Comparison of ENCODE assay signal across 14 mouse cellular contexts in the genomic region with DNA sequence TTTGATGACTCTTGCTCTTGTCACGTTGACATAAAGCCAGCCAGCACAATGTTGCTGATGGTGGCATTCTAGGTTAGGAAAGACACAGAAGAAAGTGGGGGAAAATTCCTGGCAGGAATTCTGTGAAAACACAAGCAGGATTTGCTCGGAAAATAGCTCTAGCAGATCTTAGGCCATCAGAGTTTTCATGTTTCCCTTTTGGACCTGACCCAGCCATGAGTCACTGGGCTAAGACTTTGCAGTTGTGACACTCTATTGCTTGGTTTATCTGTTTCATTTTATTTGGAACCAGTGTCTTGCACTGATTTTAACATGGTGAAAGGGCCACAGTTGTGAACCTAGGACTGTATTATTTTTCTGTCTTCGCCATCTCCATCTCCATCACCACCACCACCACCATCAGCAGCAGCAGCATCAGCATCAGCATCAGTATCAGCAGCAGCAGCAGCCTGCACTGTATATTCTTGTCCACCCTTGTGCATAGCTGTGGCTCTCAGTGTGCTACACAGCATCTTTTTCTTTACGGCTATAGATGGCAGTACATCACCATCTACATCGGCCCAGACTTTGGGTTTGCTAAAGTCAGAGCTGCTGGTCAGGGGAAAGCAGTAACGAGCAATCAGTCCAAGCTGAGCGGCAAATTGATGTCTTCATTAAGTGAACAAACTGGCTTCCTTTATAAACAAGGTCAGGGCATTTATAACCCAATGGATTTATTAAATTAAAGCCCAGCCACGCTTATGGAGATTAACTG. TPM values are rescaled to one million over a fixed set of nuclear protein-coding genes. Genes with fewer than 3 reads are reported as not detected.
A peak's percentile ranks its signal among the peaks of the same experiment; 100 is the strongest.
DNase-seq lines count a peak whose midpoint lies in the region; ATAC-seq lines count a peak whose summit lies in the region.
"Had no signal": no experiment of that assay in that cellular context is flagged by ENCODE, and none has a peak within 500 bp of the region (broad histone marks: within the 10 kb centered on the region; RNA-seq: fewer than 3 reads in every experiment).

No protein-coding gene starts in this region.

- no peaks in the 10 kb centered on the region for H3K27me3 ChIP-seq in neural tube, embryonic 13.5 days
- no peaks in the 10 kb centered on the region for H3K27me3 ChIP-seq in hindbrain, embryonic 16.5 days (replicated peaks; ENCODE audit: control insufficient read depth, insufficient read depth, low read length)
- H3K27me3 ChIP-seq: midbrain, embryonic 12.5 days had no signal

- H3K9me3 ChIP-seq in neural tube, embryonic 13.5 days: no peaks in the 10 kb centered on the region
- H3K9me3 ChIP-seq in hindbrain, embryonic 16.5 days (ENCODE audit: control insufficient read depth, low read length): no peaks in the 10 kb centered on the region
- H3K9me3 ChIP-seq: embryonic facial prominence, embryonic 10.5 days had no signal

- WGBS in neural tube, embryonic 13.5 days: 66% methylated on average over 8 of the region's 8 CpGs
- 68% methylated on average over 8 of the region's 8 CpGs for WGBS in hindbrain, embryonic 16.5 days

- H3K27ac ChIP-seq in neural tube, embryonic 13.5 days (replicated peaks): no peak overlapping the region
- H3K27ac ChIP-seq in hindbrain, embryonic 16.5 days (ENCODE audit: low read depth, low read length): no peak overlapping the region
- H3K27ac ChIP-seq: embryonic facial prominence, embryonic 10.5 days; midbrain, embryonic 12.5 days had no signal

- H3K36me3 ChIP-seq in neural tube, embryonic 13.5 days: no peaks in the 10 kb centered on the region
- H3K36me3 ChIP-seq in hindbrain, embryonic 16.5 days (ENCODE audit: control insufficient read depth, insufficient read depth, low read length): no peaks in the 10 kb centered on the region
- H3K36me3 ChIP-seq: embryonic facial prominence, embryonic 10.5 days; midbrain, embryonic 12.5 days had no signal

- no peaks in the 10 kb centered on the region for H3K4me1 ChIP-seq in neural tube, embryonic 13.5 days (replicated peaks)
- H3K4me1 ChIP-seq in hindbrain, embryonic 16.5 days (ENCODE audit: control insufficient read depth, insufficient read depth, low read depth, low read length): no peaks in the 10 kb centered on the region
- H3K4me1 ChIP-seq: midbrain, embryonic 12.5 days had no signal

- no peak for DNase-seq in frontal cortex, postnatal 14 days (ENCODE audit: low spot score in 2 of 2)
- DNase-seq in neural tube, embryonic 10.5 days (ENCODE audit: extremely low spot score, low spot score): no peak
- peak; percentile 41 for DNase-seq in retina, postnatal 1 day
- no peak for DNase-seq in thymus, postnatal 0 days (ENCODE audit: low spot score)
- DNase-seq in left cerebral cortex, adult 8-10 months (ENCODE audit: low spot score in 2 of 2): no peak
- DNase-seq: cerebellum, adult 9-11 months; kidney, adult 8-10 months; lung, adult 18-20 months; right cerebral cortex, postnatal 4 days had no signal

- H3K9ac ChIP-seq in neural tube, embryonic 13.5 days: no peak overlapping the region
- H3K9ac ChIP-seq in hindbrain, embryonic 16.5 days (ENCODE audit: low read depth, low read length): no peak overlapping the region
- H3K9ac ChIP-seq: midbrain, embryonic 12.5 days had no signal

- peak; percentile 57; the same call in 1 of the 2 replicates for ATAC-seq in frontal cortex, adult (ENCODE audit: low TSS enrichment)
- ATAC-seq in neural tube, embryonic 13.5 days (ENCODE audit: low read depth): peak; percentile 63; the same call in 1 of the 2 replicates
- ATAC-seq in hindbrain, embryonic 16.5 days: peak; percentile 84

- H3K4me3 ChIP-seq in neural tube, embryonic 13.5 days: no peak overlapping the region
- H3K4me3 ChIP-seq in hindbrain, embryonic 16.5 days (ENCODE audit: low read length): no peak overlapping the region
- H3K4me3 ChIP-seq: embryonic facial prominence, embryonic 10.5 days; midbrain, embryonic 12.5 days had no signal

- no peak overlapping the region for H3K4me2 ChIP-seq in neural tube, embryonic 13.5 days
- H3K4me2 ChIP-seq in hindbrain, embryonic 16.5 days (ENCODE audit: low read length): no peak overlapping the region
- H3K4me2 ChIP-seq: midbrain, embryonic 12.5 days had no signal

RNA-seq across cellular contexts. Expression of gene Bach1, which starts 46.6 kb away (rescaled TPM):
- 19.6 and 25.1 TPM in 2 replicates for polyA plus RNA-seq in neural tube, embryonic 13.5 days (2015; fragmentation: Nextera tagmentation; extraction: Ambion mirVana)
- polyA plus RNA-seq in hindbrain, embryonic 16.5 days (2015; fragmentation: Nextera tagmentation; extraction: Ambion mirVana): 15.8 and 17.4 TPM in 2 replicates
- polyA plus RNA-seq in thymus, postnatal 0 days (2015; fragmentation: Nextera tagmentation; extraction: Ambion mirVana): 24.1 and 26.0 TPM in 2 replicates
- 10 to 100 TPM; 12.4 to 15.1 (median 13.6) TPM for total RNA-seq in left cerebral cortex, adult 8-10 months (2022)
